19 mouse cellular contexts compared by ENCODE assay signal in the genomic region with DNA sequence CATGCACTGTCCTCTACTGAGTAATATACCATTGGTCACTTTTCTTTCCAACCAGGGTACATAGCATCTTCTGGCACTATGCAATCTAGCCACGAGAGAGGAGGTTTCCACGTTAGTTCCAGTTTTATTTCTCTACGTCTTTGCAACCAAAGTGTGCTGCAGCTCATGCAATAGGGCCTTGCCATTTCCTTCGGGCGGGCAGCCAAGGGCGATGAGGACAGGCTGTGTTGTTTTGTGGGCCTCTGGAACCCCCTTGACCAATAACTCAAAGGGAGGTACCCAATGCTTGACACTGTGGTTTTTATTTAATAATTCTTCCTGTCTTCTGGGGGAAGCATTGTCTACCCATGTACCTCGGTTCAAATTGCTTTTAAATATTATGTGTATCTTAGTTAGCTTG.
DNase-seq lines count a peak whose midpoint lies in the region; ATAC-seq and TF ChIP-seq lines count a peak whose summit lies in the region.
"Had no signal": no experiment of that assay in that cellular context is flagged by ENCODE, and none has a peak within 500 bp of the region (broad histone marks: within the 10 kb centered on the region; RNA-seq: fewer than 3 reads in every experiment).

No protein-coding gene starts in this region.

- H3K4me2 ChIP-seq in lung, embryonic 14.5 days = no peak overlapping the region
- H3K4me2 ChIP-seq: embryonic facial prominence, embryonic 13.5 days; embryonic facial prominence, embryonic 15.5 days; forebrain, embryonic 12.5 days had no signal

- 82% methylated on average over 7 of the region's 7 CpGs for WGBS in lung, embryonic 14.5 days

- no peak overlapping the region for H3K27ac ChIP-seq in lung, embryonic 14.5 days (ENCODE audit: low read depth)
- H3K27ac ChIP-seq: embryonic facial prominence, embryonic 13.5 days; embryonic facial prominence, embryonic 15.5 days; forebrain, embryonic 10.5 days; forebrain, embryonic 12.5 days had no signal

- no peak overlapping the region for H3K9ac ChIP-seq in lung, embryonic 14.5 days
- H3K9ac ChIP-seq: embryonic facial prominence, embryonic 13.5 days; embryonic facial prominence, embryonic 15.5 days; forebrain, embryonic 12.5 days had no signal

- no peaks in the 10 kb centered on the region for H3K9me3 ChIP-seq in lung, embryonic 14.5 days (ENCODE audit: low read depth, low read length)
- H3K9me3 ChIP-seq: embryonic facial prominence, embryonic 13.5 days; embryonic facial prominence, embryonic 15.5 days; forebrain, embryonic 10.5 days; forebrain, embryonic 12.5 days had no signal

- TF ChIP-seq CTCF in lung, embryonic 14.5 days (IDR thresholded peaks at IDR 0.05; ENCODE audit: low read depth) = no peak

- no peak for DNase-seq in lung, embryonic 14.5 days
- DNase-seq in lung, postnatal 36 days = no peak
- no peak for DNase-seq in urinary bladder, postnatal 36 days (ENCODE audit: low spot score in 2 of 2)
- no peak for DNase-seq in yolk sac, embryonic 10.5 days (ENCODE audit: low spot score)
- DNase-seq: adrenal gland, adult 2 months; adrenal gland, postnatal 10 days; adrenal gland, postnatal 25 days; cerebellum, adult 11-12 months; cerebellum, adult 2 months; cerebellum, adult 9-10 months; cerebellum, postnatal 10 days; cerebellum, postnatal 25 days; embryo, embryonic 11 days had no signal

- H3K36me3 ChIP-seq in lung, embryonic 14.5 days (ENCODE audit: insufficient read depth) = no peaks in the 10 kb centered on the region
- H3K36me3 ChIP-seq: embryonic facial prominence, embryonic 13.5 days; embryonic facial prominence, embryonic 15.5 days; forebrain, embryonic 10.5 days; forebrain, embryonic 12.5 days had no signal

- H3K4me3 ChIP-seq in lung, embryonic 14.5 days (ENCODE audit: low read depth, low read length) = no peak overlapping the region
- H3K4me3 ChIP-seq: embryonic facial prominence, embryonic 13.5 days; embryonic facial prominence, embryonic 15.5 days; erythroblast, embryonic 14.5 days; forebrain, embryonic 10.5 days; forebrain, embryonic 12.5 days had no signal

- no peaks in the 10 kb centered on the region for H3K27me3 ChIP-seq in lung, embryonic 14.5 days (ENCODE audit: insufficient read depth, low read length)
- H3K27me3 ChIP-seq: embryonic facial prominence, embryonic 13.5 days; embryonic facial prominence, embryonic 15.5 days; forebrain, embryonic 12.5 days had no signal

- 0 out of 2 replicates have a peak, but pooled peaks have one; percentile 14 for ATAC-seq in lung, embryonic 14.5 days (ENCODE audit: insufficient read depth)
- peak; percentile 67 for ATAC-seq in granulocyte monocyte progenitor cell, adult 5-6 weeks (replicated peaks; ENCODE audit: poor library complexity, severe bottlenecking)

- no peaks in the 10 kb centered on the region for H3K4me1 ChIP-seq in lung, embryonic 14.5 days (ENCODE audit: insufficient read depth)
- H3K4me1 ChIP-seq: embryonic facial prominence, embryonic 13.5 days; embryonic facial prominence, embryonic 15.5 days; forebrain, embryonic 10.5 days; forebrain, embryonic 12.5 days had no signal
